Mouse (Mus musculus) ES-Bruce4 (cell line): ENCODE measurements around the gene Enkur. TPM values are rescaled to one million over a fixed set of nuclear protein-coding genes. Genes with fewer than 3 reads are reported as not detected.

ENCODE experiments used
- H3K27ac ChIP-seq: 2 replicates; pipeline ENCODE4 v1.5.1; 2012; ENCODE audit warnings: low read length, inconsistent platforms; ENCODE audit not compliant: insufficient read depth
- H3K27me3 ChIP-seq: 2 replicates; pipeline ENCODE4 v1.6.1; 2012; ENCODE audit warnings: mild to moderate bottlenecking, low read length, inconsistent platforms; ENCODE audit not compliant: control insufficient read depth, poor library complexity, insufficient read depth, severe bottlenecking
- H3K36me3 ChIP-seq: 2 replicates; pipeline ENCODE4 v1.6.1; 2012; ENCODE audit warnings: inconsistent platforms, mild to moderate bottlenecking, low read length, moderate library complexity; ENCODE audit not compliant: control insufficient read depth, poor library complexity, insufficient read depth, severe bottlenecking
- H3K4me1 ChIP-seq: one replicate; pipeline ENCODE4 v1.8.1; 2011; ENCODE audit warnings: low read length; ENCODE audit not compliant: control insufficient read depth, insufficient read depth
- H3K4me3 ChIP-seq: 2 replicates; pipeline ENCODE4 v1.5.1; 2011; ENCODE audit warnings: low read depth, mild to moderate bottlenecking, low read length
- H3K9ac ChIP-seq: 2 replicates; pipeline ENCODE4 v1.6.1; 2012; ENCODE audit warnings: low read depth, mild to moderate bottlenecking, inconsistent platforms; ENCODE audit not compliant: poor library complexity, severe bottlenecking
- H3K9me3 ChIP-seq: replicated peaks from 2 replicates; pipeline ENCODE4 v1.6.1; 2012; ENCODE audit warnings: mild to moderate bottlenecking, low read length, inconsistent platforms; ENCODE audit not compliant: control insufficient read depth, poor library complexity, insufficient read depth, severe bottlenecking
- CTCF ChIP-seq: IDR thresholded peaks from one replicate; pipeline ENCODE4 v1.8.1; 2011; ENCODE audit warnings: low read depth, low read length
- EP300 ChIP-seq: IDR thresholded peaks from 2 replicates; pipeline ENCODE4 v1.6.1; 2011; ENCODE audit warnings: low read depth, low read length; ENCODE audit not compliant: insufficient read depth
- POLR2A ChIP-seq: IDR thresholded peaks from one replicate; pipeline ENCODE4 v1.8.1; 2011; ENCODE audit warnings: low read length; ENCODE audit not compliant: insufficient read depth
- polyA plus RNA-seq: library from polyadenylated mRNA; stranded (reverse); fragments of >200 nt; gene quantifications from 2 replicates; pipeline ENCODE4 v1.2.4, GENCODE M21; 2011; ENCODE audit warnings: low read depth; ENCODE audit not compliant: missing spikeins, insufficient read depth, insufficient read length

The Enkur gene
- polyA plus RNA-seq, 1 experiment, result 3.2 TPM

- Histone ChIP-seq H3K36me3 (no peaks in the 10 kb centered on the region), H3K9ac (no peak overlapping the region), H3K4me3 (no peak overlapping the region), H3K4me1 (no peaks in the 10 kb centered on the region), H3K9me3 (no peaks in the 10 kb centered on the region), H3K27me3 (peaks cover 2% of the 10 kb centered on the region; the same call in 1 of the 2 replicates), H3K27ac (no peak overlapping the region)
- TF ChIP-seq EP300 (no peak), POLR2A (no peak)
Measured at GRCm38 (mm10) chr2:21202754-21203153, 2.4 kb downstream of the Enkur start.

GRCm38 (mm10) chr2:21199051-21199450 lies 6.1 kb downstream of the Enkur start:
- Histone ChIP-seq H3K4me1 (no peaks in the 10 kb centered on the region), H3K27ac (no peak overlapping the region), H3K9ac (no peak overlapping the region), H3K4me3 (no peak overlapping the region), H3K27me3 (peaks cover 2% of the 10 kb centered on the region; the same call in 1 of the 2 replicates), H3K9me3 (no peaks in the 10 kb centered on the region), H3K36me3 (no peaks in the 10 kb centered on the region)
- TF ChIP-seq EP300 (no peak), CTCF (no peak), POLR2A (no peak)

- no peak overlapping the region for H3K9ac ChIP-seq
Measured at GRCm38 (mm10) chr2:21195233-21195632, 9.9 kb downstream of the Enkur start.

GRCm38 (mm10) chr2:21191232-21191631 lies 13.9 kb downstream of the Enkur start:
- Histone ChIP-seq H3K9ac (no peak overlapping the region), H3K4me3 (no peak overlapping the region), H3K36me3 (no peaks in the 10 kb centered on the region), H3K4me1 (no peaks in the 10 kb centered on the region), H3K27me3 (no peaks in the 10 kb centered on the region), H3K27ac (no peak overlapping the region), H3K9me3 (no peaks in the 10 kb centered on the region)
- TF ChIP-seq POLR2A (no peak), EP300 (no peak), CTCF (no peak)

More at GRCm38 (mm10) chr2:21195233-21195632, 9.9 kb downstream of the Enkur start:
- Histone ChIP-seq H3K9me3 (no peaks in the 10 kb centered on the region), H3K4me3 (no peak overlapping the region), H3K36me3 (no peaks in the 10 kb centered on the region), H3K4me1 (no peaks in the 10 kb centered on the region), H3K27me3 (no peaks in the 10 kb centered on the region), H3K27ac (no peak overlapping the region)
- TF ChIP-seq CTCF (no peak), EP300 (no peak), POLR2A (no peak)

- Histone ChIP-seq H3K4me3 (no peak overlapping the region), H3K4me1 (no peaks in the 10 kb centered on the region), H3K27ac (no peak overlapping the region), H3K9me3 (no peaks in the 10 kb centered on the region), H3K27me3 (no peaks in the 10 kb centered on the region), H3K9ac (no peak overlapping the region), H3K36me3 (no peaks in the 10 kb centered on the region)
- TF ChIP-seq CTCF (no peak), EP300 (no peak), POLR2A (no peak)
Measured at GRCm38 (mm10) chr2:21188610-21189009, 16.6 kb downstream of the Enkur start.

GRCm38 (mm10) chr2:21187576-21187975 lies 17.6 kb downstream of the Enkur start:
- Histone ChIP-seq H3K27ac (no peak overlapping the region), H3K9ac (no peak overlapping the region), H3K36me3 (no peaks in the 10 kb centered on the region), H3K9me3 (no peaks in the 10 kb centered on the region), H3K4me1 (no peaks in the 10 kb centered on the region), H3K4me3 (no peak overlapping the region), H3K27me3 (no peaks in the 10 kb centered on the region)
- TF ChIP-seq CTCF, result peak; percentile 53
- no peak for TF ChIP-seq POLR2A
